Mouse (Mus musculus): ENCODE results near the gene Ano9. TPM values are rescaled to one million over a fixed set of nuclear protein-coding genes. Genes with fewer than 3 reads are reported as not detected.

The Ano9 gene
- polyA plus RNA-seq, 1 experiment from 2014 or later = 17.9 TPM

- H3K4me3 ChIP-seq (ENCODE audit: low read depth, low read length) = no peak overlapping the region
- H3K4me2 ChIP-seq (replicated peaks; ENCODE audit: low read depth) = no peak overlapping the region
- no peak overlapping the region for H3K9ac ChIP-seq (ENCODE audit: low read length)
- no peaks in the 10 kb centered on the region for H3K36me3 ChIP-seq (ENCODE audit: control insufficient read depth, insufficient read depth, low read length)
- ATAC-seq (ENCODE audit: low FRiP score, low TSS enrichment) (no peak), DNase-seq (ENCODE audit: low spot score) (no peak)
- H3K4me1 ChIP-seq (replicated peaks; ENCODE audit: control insufficient read depth, insufficient read depth) = peaks cover 3% of the 10 kb centered on the region
- TF ChIP-seq EP300 (optimal IDR thresholded peaks at IDR 0.05) = no peak
- TF ChIP-seq CTCF (IDR thresholded peaks at IDR 0.05; ENCODE audit: low read depth) = 0 out of 2 replicates have a peak, but pooled peaks have one; percentile 14
- no peaks in the 10 kb centered on the region for H3K27me3 ChIP-seq (ENCODE audit: control insufficient read depth, insufficient read depth, low read length)
- no peaks in the 10 kb centered on the region for H3K9me3 ChIP-seq (ENCODE audit: control insufficient read depth, low read length)
- WGBS = 82% methylated on average over 5 of the region's 5 CpGs
- H3K27ac ChIP-seq (replicated peaks) = no peak overlapping the region
Observed at GRCm38 (mm10) chr7:141121051-141121531, 3.5 kb upstream of the Ano9 start.

GRCm38 (mm10) chr7:141120605-141121004 is 3.0 kb upstream of the Ano9 start:
- ATAC-seq (ENCODE audit: low FRiP score, low TSS enrichment) (no peak), DNase-seq (ENCODE audit: low spot score) (no peak)
- H3K27ac ChIP-seq (replicated peaks) = no peak overlapping the region
- H3K27me3 ChIP-seq (ENCODE audit: control insufficient read depth, insufficient read depth, low read length) = no peaks in the 10 kb centered on the region
- H3K4me2 ChIP-seq (replicated peaks; ENCODE audit: low read depth) = no peak overlapping the region
- H3K36me3 ChIP-seq (ENCODE audit: control insufficient read depth, insufficient read depth, low read length) = no peaks in the 10 kb centered on the region
- TF ChIP-seq CTCF (IDR thresholded peaks at IDR 0.05; ENCODE audit: low read depth) = no peak
- no peaks in the 10 kb centered on the region for H3K9me3 ChIP-seq (ENCODE audit: control insufficient read depth, low read length)
- no peak overlapping the region for H3K9ac ChIP-seq (ENCODE audit: low read length)
- H3K4me3 ChIP-seq (ENCODE audit: low read depth, low read length) = no peak overlapping the region
- 75% methylated on average over 3 of the region's 3 CpGs for WGBS
- H3K4me1 ChIP-seq (replicated peaks; ENCODE audit: control insufficient read depth, insufficient read depth) = peaks cover 3% of the 10 kb centered on the region

GRCm38 (mm10) chr7:141119487-141119886 is 1.9 kb upstream of the Ano9 start:
- 64% methylated on average over 3 of the region's 3 CpGs for WGBS

GRCm38 (mm10) chr7:141115874-141116273 is 1.7 kb downstream of the Ano9 start:
- DNase-seq (ENCODE audit: low spot score) = no peak
- 79% methylated on average over 9 of the region's 9 CpGs for WGBS
- no peak overlapping the region for H3K27ac ChIP-seq (replicated peaks)
- no peaks in the 10 kb centered on the region for H3K27me3 ChIP-seq (ENCODE audit: control insufficient read depth, insufficient read depth, low read length)
- no peak overlapping the region for H3K9ac ChIP-seq (ENCODE audit: low read length)
- H3K36me3 ChIP-seq (ENCODE audit: control insufficient read depth, insufficient read depth, low read length) = no peaks in the 10 kb centered on the region
- H3K4me2 ChIP-seq (replicated peaks; ENCODE audit: low read depth) = no peak overlapping the region
- no peaks in the 10 kb centered on the region for H3K9me3 ChIP-seq (ENCODE audit: control insufficient read depth, low read length)
- no peak overlapping the region for H3K4me3 ChIP-seq (ENCODE audit: low read depth, low read length)
- no peaks in the 10 kb centered on the region for H3K4me1 ChIP-seq (replicated peaks; ENCODE audit: control insufficient read depth, insufficient read depth)
- TF ChIP-seq EP300 (optimal IDR thresholded peaks at IDR 0.05) = no peak
- no peak for TF ChIP-seq CTCF (IDR thresholded peaks at IDR 0.05; ENCODE audit: low read depth)
- ATAC-seq (ENCODE audit: low FRiP score, low TSS enrichment) = no peak

More at GRCm38 (mm10) chr7:141119487-141119886, 1.9 kb upstream of the Ano9 start:
- H3K4me2 ChIP-seq (replicated peaks; ENCODE audit: low read depth) = no peak overlapping the region
- no peaks in the 10 kb centered on the region for H3K9me3 ChIP-seq (ENCODE audit: control insufficient read depth, low read length)
- ATAC-seq (ENCODE audit: low FRiP score, low TSS enrichment) (no peak), DNase-seq (ENCODE audit: low spot score) (no peak)
- H3K9ac ChIP-seq (ENCODE audit: low read length) = no peak overlapping the region
- H3K27ac ChIP-seq (replicated peaks) = no peak overlapping the region
- H3K36me3 ChIP-seq (ENCODE audit: control insufficient read depth, insufficient read depth, low read length) = no peaks in the 10 kb centered on the region
- peaks cover 3% of the 10 kb centered on the region for H3K4me1 ChIP-seq (replicated peaks; ENCODE audit: control insufficient read depth, insufficient read depth)
- no peaks in the 10 kb centered on the region for H3K27me3 ChIP-seq (ENCODE audit: control insufficient read depth, insufficient read depth, low read length)
- H3K4me3 ChIP-seq (ENCODE audit: low read depth, low read length) = no peak overlapping the region
- TF ChIP-seq EP300 (optimal IDR thresholded peaks at IDR 0.05) (no peak), CTCF (IDR thresholded peaks at IDR 0.05; ENCODE audit: low read depth) (no peak)

GRCm38 (mm10) chr7:141103161-141103560 is 14.4 kb downstream of the Ano9 start:
- ATAC-seq (ENCODE audit: low FRiP score, low TSS enrichment) = no peak
- Histone ChIP-seq H3K27me3 (ENCODE audit: control insufficient read depth, insufficient read depth, low read length) (no peaks in the 10 kb centered on the region), H3K4me3 (ENCODE audit: low read depth, low read length) (no peak overlapping the region), H3K9me3 (ENCODE audit: control insufficient read depth, low read length) (no peaks in the 10 kb centered on the region), H3K4me2 (replicated peaks; ENCODE audit: low read depth) (no peak overlapping the region), H3K27ac (replicated peaks) (no peak overlapping the region), H3K9ac (ENCODE audit: low read length) (no peak overlapping the region), H3K36me3 (ENCODE audit: control insufficient read depth, insufficient read depth, low read length) (no peaks in the 10 kb centered on the region), H3K4me1 (replicated peaks; ENCODE audit: control insufficient read depth, insufficient read depth) (no peaks in the 10 kb centered on the region)
- no peak for TF ChIP-seq EP300 (optimal IDR thresholded peaks at IDR 0.05)
- no peak for TF ChIP-seq CTCF (IDR thresholded peaks at IDR 0.05; ENCODE audit: low read depth)
- no peak for DNase-seq (ENCODE audit: low spot score)
- 57% methylated on average over 3 of the region's 3 CpGs for WGBS

- DNase-seq (ENCODE audit: low spot score) = peak; percentile 85
- H3K4me2 ChIP-seq (replicated peaks; ENCODE audit: low read depth) = peak within 1 kb of the TSS; percentile 79
- peak; percentile 74 for ATAC-seq (ENCODE audit: low FRiP score, low TSS enrichment)
- H3K9ac ChIP-seq (ENCODE audit: low read length) = peak within 1 kb of the TSS; percentile 56
- peak within 1 kb of the TSS; percentile 39 for H3K4me3 ChIP-seq (ENCODE audit: low read depth, low read length)
- TF ChIP-seq EP300 (optimal IDR thresholded peaks at IDR 0.05) = no peak
- TF ChIP-seq CTCF (IDR thresholded peaks at IDR 0.05; ENCODE audit: low read depth) = 0 out of 2 replicates have a peak, but pooled peaks have one; percentile 3
- H3K27ac ChIP-seq (replicated peaks) = peak within 1 kb of the TSS; percentile 67
- H3K9me3 ChIP-seq (ENCODE audit: control insufficient read depth, low read length) = no peaks in the 10 kb centered on the region
- no peaks in the 10 kb centered on the region for H3K27me3 ChIP-seq (ENCODE audit: control insufficient read depth, insufficient read depth, low read length)
- H3K4me1 ChIP-seq (replicated peaks; ENCODE audit: control insufficient read depth, insufficient read depth) = no peaks in the 10 kb centered on the region
- WGBS = under 1% methylated on average over 56 of the region's 56 CpGs
- H3K36me3 ChIP-seq (ENCODE audit: control insufficient read depth, insufficient read depth, low read length) = no peaks in the 10 kb centered on the region
Observed at GRCm38 (mm10) chr7:141099911-141100691, 17.5 kb downstream of the Ano9 start, which contains the start of gene Sigirr. Gene Sigirr, minus strand, starts transcription at chr7:141100572.
